Mouse (Mus musculus): ENCODE measurements around the gene Zfp592.

DNA sequence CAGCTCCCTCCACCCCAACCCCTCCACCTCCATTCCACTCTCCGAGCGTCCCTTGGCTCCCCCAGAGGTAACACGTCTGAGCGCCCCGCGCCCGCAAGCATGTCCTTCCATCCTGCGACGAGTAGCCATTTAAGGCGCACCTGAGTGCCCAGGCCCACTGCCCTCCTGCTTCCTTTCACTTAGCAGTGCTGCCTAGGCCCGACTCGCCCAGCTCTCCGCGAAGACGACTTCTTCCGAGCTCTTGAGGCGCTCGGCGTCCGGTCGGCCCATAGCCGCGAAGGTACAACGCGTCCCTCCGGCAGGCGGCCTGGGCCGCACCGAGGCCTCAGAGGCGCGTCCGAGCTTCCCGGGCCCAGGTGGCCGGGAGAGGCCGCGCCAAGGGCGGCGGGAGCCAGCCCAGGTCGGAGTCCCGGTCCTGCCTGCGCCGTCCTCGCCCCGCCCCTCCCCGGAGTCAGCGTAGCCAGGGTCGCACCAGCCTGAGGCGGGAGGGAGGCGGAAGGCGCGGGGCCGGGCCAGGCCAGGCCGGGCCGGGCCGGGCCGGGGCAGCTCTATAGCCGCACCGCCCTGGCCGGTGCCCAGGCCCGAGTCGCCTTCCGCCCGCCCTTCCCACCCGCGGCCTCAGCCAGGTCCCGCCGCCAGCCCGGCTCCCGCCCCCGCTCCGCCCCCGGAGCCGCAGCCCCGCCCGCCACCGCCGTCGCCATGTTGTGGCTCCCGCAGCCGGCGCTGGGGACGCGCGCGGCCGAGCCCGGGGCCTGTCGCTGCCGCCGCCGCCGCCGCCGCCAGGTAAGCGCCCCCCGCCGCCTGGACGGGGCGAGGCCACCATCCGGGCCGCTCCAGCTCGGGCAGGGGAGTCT lies at the start of gene Zfp592:
- TF ChIP-seq POLR2A (IDR thresholded peaks at IDR 0.05; ENCODE audit: borderline replicate concordance, low read depth, low read length) (no peak), CTCF (IDR thresholded peaks at IDR 0.05; ENCODE audit: low read depth, low read length) (no peak)
